Mouse (Mus musculus) heart, adult 11 months (tissue): Measurements from ENCODE around the gene Grem2.
A peak's percentile ranks its signal among the peaks of the same experiment; 100 is the strongest.

Source experiments
- DNase-seq: peaks from one replicate; pipeline ENCODE4 v3.0.0; 2022

Gene Grem2

GRCm38 (mm10) chr1:174921298-174921955 lies at the start of gene Grem2:
Grem2 (minus strand) TSS chr1:174921819.
- DNase-seq = peak; percentile 55

GRCm38 (mm10) chr1:174959837-174960236 lies 38.2 kb upstream of the Grem2 start:
- no peak for DNase-seq

- DNase-seq = peak; percentile 37
These were observed 9.5 kb upstream of the Grem2 start for GRCm38 (mm10) chr1:174931003-174931619.

- DNase-seq = peak; percentile 36
These were observed 8.0 kb upstream of the Grem2 start for GRCm38 (mm10) chr1:174929459-174930181.

GRCm38 (mm10) chr1:174918949-174919348 lies 2.7 kb downstream of the Grem2 start:
- DNase-seq = peak; percentile 42

- DNase-seq = peak; percentile 60
These were observed 3.3 kb downstream of the Grem2 start for GRCm38 (mm10) chr1:174918236-174918870.

- no peak for DNase-seq
These were observed 11.8 kb downstream of the Grem2 start for GRCm38 (mm10) chr1:174909834-174910233.

GRCm38 (mm10) chr1:174908232-174908631 lies 13.4 kb downstream of the Grem2 start:
- no peak for DNase-seq

- DNase-seq = no peak
These were observed 14.0 kb downstream of the Grem2 start for GRCm38 (mm10) chr1:174907637-174908036.

- peak; percentile 52 for DNase-seq
These were observed 18.9 kb downstream of the Grem2 start for GRCm38 (mm10) chr1:174902755-174903154.

- DNase-seq = peak; percentile 25
These were observed 29.1 kb downstream of the Grem2 start for GRCm38 (mm10) chr1:174892471-174892870.

- DNase-seq = no peak
These were observed 32.8 kb downstream of the Grem2 start for GRCm38 (mm10) chr1:174888684-174889405.

- no peak for DNase-seq
These were observed 33.5 kb downstream of the Grem2 start for GRCm38 (mm10) chr1:174888073-174888472.

GRCm38 (mm10) chr1:174882496-174882895 lies 39.1 kb downstream of the Grem2 start:
- DNase-seq = no peak

- no peak for DNase-seq
These were observed 46.4 kb downstream of the Grem2 start for GRCm38 (mm10) chr1:174875173-174875572.

GRCm38 (mm10) chr1:174860407-174861118 lies 61.1 kb downstream of the Grem2 start:
- no peak for DNase-seq

- no peak for DNase-seq
These were observed 65.4 kb downstream of the Grem2 start for GRCm38 (mm10) chr1:174856188-174856587.

GRCm38 (mm10) chr1:174844786-174845185 lies 76.8 kb downstream of the Grem2 start:
- DNase-seq = no peak

GRCm38 (mm10) chr1:174836861-174837260 lies 84.8 kb downstream of the Grem2 start:
- peak; percentile 71 for DNase-seq

GRCm38 (mm10) chr1:174826562-174826961 lies 95.1 kb downstream of the Grem2 start:
- DNase-seq = peak; percentile 12

- no peak for DNase-seq
These were observed 109.8 kb downstream of the Grem2 start for GRCm38 (mm10) chr1:174811846-174812245.

GRCm38 (mm10) chr1:174788617-174789016 lies 133.0 kb downstream of the Grem2 start:
- no peak for DNase-seq
